Mouse (Mus musculus) spleen, adult 2 months (tissue): ENCODE results near the gene Ccin. TPM values are rescaled to one million over a fixed set of nuclear protein-coding genes. Genes with fewer than 3 reads are reported as not detected.
A peak's percentile ranks its signal among the peaks of the same experiment; 100 is the strongest.

Experiments used
- DNase-seq, 2 experiments: peaks; one replicate each; pipeline versions ENCODE4 v3.0.0 to v3.0.0-alpha.2; 2012 to 2021; ENCODE audit warnings: low spot score in 2 of 2, low read depth in 1 of 2
- H3K27ac ChIP-seq: fragments of 200-500 bp; 2 replicates; pipeline ENCODE4 v1.5.1; 2012; ENCODE audit warnings: low read length, inconsistent platforms; ENCODE audit not compliant: insufficient read depth
- H3K27me3 ChIP-seq: fragments of 200-500 bp; 2 replicates; pipeline ENCODE4 v1.6.1; 2012; ENCODE audit warnings: mild to moderate bottlenecking, moderate library complexity, low read length, inconsistent platforms; ENCODE audit not compliant: control insufficient read depth, insufficient read depth
- H3K36me3 ChIP-seq: fragments of 200-500 bp; 2 replicates; pipeline ENCODE4 v1.6.1; 2012; ENCODE audit warnings: mild to moderate bottlenecking, low read length, inconsistent platforms; ENCODE audit not compliant: control insufficient read depth, insufficient read depth
- H3K4me1 ChIP-seq: fragments of 200-500 bp; 2 replicates; pipeline ENCODE4 v1.6.1; 2011; ENCODE audit warnings: inconsistent platforms; ENCODE audit not compliant: control insufficient read depth, insufficient read depth, insufficient read length
- H3K4me3 ChIP-seq: fragments of 200-500 bp; 2 replicates; pipeline ENCODE4 v1.5.1; 2011; ENCODE audit warnings: mild to moderate bottlenecking, inconsistent platforms; ENCODE audit not compliant: insufficient read depth, insufficient read length; ENCODE audit errors: extremely low read depth
- CTCF ChIP-seq: fragments of 200-500 bp; IDR thresholded peaks from 2 replicates; pipeline ENCODE4 v1.5.1; 2011; ENCODE audit warnings: mild to moderate bottlenecking, inconsistent platforms; ENCODE audit not compliant: insufficient read depth, insufficient read length, insufficient replicate concordance; ENCODE audit errors: extremely low read depth
- POLR2A ChIP-seq: fragments of 200-500 bp; IDR thresholded peaks from 2 replicates; pipeline ENCODE4 v1.6.1; 2011; ENCODE audit warnings: low read depth, low read length, inconsistent platforms
- WGBS: fragments of 180-500 bp; shearing (Covaris S2); methylation state at CpG from one replicate; pipeline ENCODE4 v1.1.7; 2018; 5-methylcytosine and 5-hydroxymethylcytosine counted together
- polyA plus RNA-seq: library from polyadenylated mRNA; depleted of rRNA; stranded (reverse); fragments of >200 nt; gene quantifications from 2 replicates; pipeline ENCODE4 v1.2.3, GENCODE M21; 2012

Gene Ccin
- polyA plus RNA-seq, 1 experiment: 0.04 TPM

DNA sequence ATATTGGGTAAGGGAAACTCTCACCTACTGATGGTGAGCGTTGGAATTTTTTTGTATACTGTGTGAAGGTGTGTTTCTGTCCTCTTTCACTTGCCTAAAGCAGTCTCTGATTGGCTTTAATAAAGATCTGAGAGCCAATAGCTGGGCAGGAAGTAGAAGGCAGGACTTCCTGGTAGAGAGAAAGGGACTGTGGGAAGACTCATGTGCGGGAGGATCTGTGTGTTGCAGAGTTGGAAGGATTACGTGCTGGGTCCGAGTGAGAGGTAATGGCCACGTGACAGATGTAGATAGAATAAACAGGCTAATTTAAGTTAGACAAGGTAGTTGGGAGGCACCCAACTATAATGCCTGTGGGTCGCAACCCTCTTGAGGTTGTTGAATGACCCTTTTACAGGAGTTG lies 20.3 kb downstream of the Ccin start:
- Histone ChIP-seq H3K36me3 (no peaks in the 10 kb centered on the region), H3K4me3 (no peak overlapping the region), H3K27me3 (no peaks in the 10 kb centered on the region), H3K4me1 (no peaks in the 10 kb centered on the region), H3K27ac (no peak overlapping the region)
- 82% methylated on average over 6 of the region's 6 CpGs for WGBS
- TF ChIP-seq POLR2A (no peak), CTCF (no peak)
- no peak for DNase-seq

DNA sequence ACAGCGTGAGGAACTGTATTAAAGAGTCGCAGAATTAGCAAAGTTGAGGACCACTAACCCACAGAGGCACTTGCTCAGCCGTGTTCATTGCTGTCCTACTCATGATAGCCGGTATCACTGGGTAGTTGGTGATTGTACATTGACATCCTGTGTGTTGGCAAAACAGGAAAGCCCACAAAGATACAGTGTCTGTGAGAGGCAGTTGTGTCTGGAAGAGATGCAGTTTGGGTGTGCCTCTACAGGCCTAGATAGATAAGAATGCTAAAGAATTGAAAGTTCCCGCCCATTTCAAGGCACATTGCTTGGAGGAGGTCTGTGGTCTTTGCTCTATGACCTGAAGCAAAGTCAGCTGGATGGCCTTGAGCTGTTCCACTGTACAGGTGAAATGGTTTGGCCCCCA lies 20.8 kb downstream of the Ccin start, which contains the start of gene Clta:
Gene Clta, plus strand, starts transcription at position 327 of the 400 bp plus-strand sequence.
- Histone ChIP-seq H3K4me3 (no peak within 1 kb of the TSS), H3K36me3 (no peaks in the 10 kb centered on the region), H3K27ac (no peak within 1 kb of the TSS), H3K27me3 (no peaks in the 10 kb centered on the region), H3K4me1 (no peaks in the 10 kb centered on the region)
- 80% methylated on average over 5 of the region's 5 CpGs for WGBS
- no peak for TF ChIP-seq CTCF
- TF ChIP-seq POLR2A: no peak
- DNase-seq: no peak

DNA sequence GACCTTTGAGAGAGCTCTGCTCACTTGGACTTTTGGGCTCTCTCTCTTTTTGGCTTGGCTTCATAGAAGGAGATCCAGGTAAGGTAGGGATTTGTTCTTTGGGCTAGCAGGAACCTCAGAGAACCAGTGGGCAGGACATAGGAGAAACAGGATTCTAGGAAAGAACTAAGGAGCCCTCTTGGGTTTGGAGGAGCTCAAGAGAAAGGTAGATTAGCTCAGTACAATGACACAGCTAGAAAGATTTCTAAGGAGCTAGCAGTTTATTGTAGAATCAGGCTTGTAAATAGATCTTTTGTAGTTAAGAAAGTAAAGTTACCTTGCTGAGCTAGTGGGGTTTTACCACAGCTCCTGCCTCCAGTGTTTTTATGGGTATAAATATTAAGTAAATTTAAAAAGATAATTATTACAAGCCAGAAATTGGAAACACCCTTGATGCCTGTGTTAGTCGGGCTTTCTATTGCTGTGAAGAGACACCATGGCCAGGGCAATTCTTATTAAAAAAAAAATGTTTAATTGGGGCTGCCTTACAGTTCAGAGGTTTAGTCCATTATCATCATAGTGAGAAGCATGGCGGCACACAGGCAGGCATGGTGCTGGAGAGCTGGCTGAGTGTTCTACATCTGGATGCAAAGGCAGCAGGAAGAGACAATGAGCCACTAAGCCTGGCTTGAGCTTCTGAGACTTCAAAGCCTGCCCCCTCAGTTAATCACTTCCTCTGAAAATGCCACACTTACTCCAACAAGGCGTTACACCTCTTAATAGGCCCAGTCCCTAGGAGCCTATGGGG lies 21.5 kb downstream of the Ccin start:
- no peak for DNase-seq
- WGBS: 74% methylated on average over 3 of the region's 3 CpGs
- TF ChIP-seq POLR2A (no peak), CTCF (no peak)
- Histone ChIP-seq H3K27me3 (no peaks in the 10 kb centered on the region), H3K27ac (no peak overlapping the region), H3K4me1 (no peaks in the 10 kb centered on the region), H3K36me3 (no peaks in the 10 kb centered on the region), H3K4me3 (no peak overlapping the region)

DNA sequence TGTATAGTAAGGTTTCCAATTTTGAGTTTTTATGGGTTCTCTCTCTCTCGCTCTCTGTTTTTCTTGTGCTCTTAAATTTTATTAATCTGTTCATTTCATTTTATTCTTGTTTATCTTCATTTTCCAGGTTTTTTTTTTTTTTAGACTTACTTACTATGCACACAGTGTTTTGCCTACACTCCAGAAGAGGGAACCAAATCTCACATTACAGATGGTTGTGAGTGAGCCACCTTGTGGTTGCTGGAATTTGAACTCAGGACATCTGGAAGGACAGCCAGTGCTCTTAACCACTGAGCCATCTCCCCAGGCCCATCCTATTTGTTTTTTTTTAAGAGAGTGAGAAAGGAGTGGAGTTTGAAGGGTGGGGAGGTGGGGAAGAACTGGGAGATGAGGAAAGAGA lies 26.9 kb downstream of the Ccin start:
- Histone ChIP-seq H3K4me3 (no peak overlapping the region), H3K4me1 (peaks cover 5% of the 10 kb centered on the region), H3K36me3 (no peaks in the 10 kb centered on the region), H3K27me3 (no peaks in the 10 kb centered on the region), H3K27ac (no peak overlapping the region)
- TF ChIP-seq POLR2A (no peak), CTCF (no peak)
- no peak for DNase-seq
- WGBS: 92% methylated on average over 1 of the region's 1 CpGs

DNA sequence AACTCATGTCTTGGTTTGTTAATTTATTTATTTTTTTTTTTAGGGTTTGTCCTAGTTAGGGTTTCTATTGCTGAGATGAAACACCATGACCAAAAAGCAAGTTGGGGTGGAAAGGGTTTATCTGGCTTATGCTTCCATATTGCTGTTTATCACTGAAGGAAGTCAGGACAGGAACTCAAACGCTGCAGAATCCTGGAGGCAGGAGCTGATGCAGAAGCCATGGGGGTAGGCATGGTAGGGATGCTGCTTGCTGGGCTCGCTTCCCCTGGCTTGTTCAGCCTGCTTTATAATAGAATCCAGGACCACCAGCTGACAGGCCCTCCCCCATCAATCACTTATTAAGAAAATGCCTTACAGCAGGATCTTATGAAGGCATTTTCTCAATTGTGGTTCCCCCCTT lies 27.6 kb downstream of the Ccin start:
- H3K4me1 ChIP-seq: peaks cover 10% of the 10 kb centered on the region
- DNase-seq: no peak
- WGBS: 50% methylated on average over 2 of the region's 2 CpGs
- no peaks in the 10 kb centered on the region for H3K27me3 ChIP-seq
- H3K27ac ChIP-seq: no peak overlapping the region
- TF ChIP-seq CTCF: no peak
- no peak for TF ChIP-seq POLR2A
- H3K4me3 ChIP-seq: no peak overlapping the region
- H3K36me3 ChIP-seq: no peaks in the 10 kb centered on the region

DNA sequence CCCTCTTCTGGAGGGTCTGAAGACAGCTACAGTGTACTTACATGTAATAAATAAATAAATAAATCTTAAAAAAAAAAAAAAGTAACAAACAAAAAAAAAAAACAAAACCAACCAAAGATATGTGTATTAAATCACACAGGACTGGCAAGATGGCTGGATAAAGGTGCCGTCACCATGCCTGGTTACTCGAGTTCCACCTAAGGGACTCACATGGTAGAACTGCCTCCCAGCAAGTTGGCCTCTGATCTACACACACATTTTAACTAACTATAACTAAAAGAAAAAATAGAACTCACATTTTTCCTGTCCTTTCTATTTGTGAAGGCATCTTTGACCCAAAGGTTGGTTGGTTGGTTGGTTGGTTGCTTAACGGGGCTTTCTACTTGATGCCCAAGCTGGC lies 28.5 kb downstream of the Ccin start:
- no peaks in the 10 kb centered on the region for H3K27me3 ChIP-seq
- H3K27ac ChIP-seq: no peak overlapping the region; the same call in 1 of the 2 replicates
- H3K4me1 ChIP-seq: peaks cover 12% of the 10 kb centered on the region
- TF ChIP-seq POLR2A (no peak), CTCF (no peak)
- no peak for DNase-seq
- WGBS: 85% methylated on average over 3 of the region's 3 CpGs
- H3K36me3 ChIP-seq: no peaks in the 10 kb centered on the region
- H3K4me3 ChIP-seq: peak overlapping the region; percentile 66; the same call in 1 of the 2 replicates
